Mouse (Mus musculus): ENCODE measurements at regions not wholly inside any gene's neighbourhood (a gene's known extent, or its start where the extent isn't known, plus 50 kb on each side); places are given as distances from the start of the nearest gene placed in this dataset.

GRCm38 (mm10) chr10:117460366-117460730 lies 80.5 kb upstream of the Cpsf6 start:
- no peak overlapping the region for H3K4me3 ChIP-seq
- TF ChIP-seq CTCF (IDR thresholded peaks at IDR 0.05) = no peak
- DNase-seq = no peak
- intact Hi-C loops (cut with DNase I) = no loop called here
- H3K27ac ChIP-seq = no peak overlapping the region

- Histone ChIP-seq H3K4me3 (no peak overlapping the region), H3K27ac (no peak overlapping the region)
- DNase-seq = no peak
- no peak for TF ChIP-seq CTCF (IDR thresholded peaks at IDR 0.05)
- intact Hi-C loops (cut with DNase I) = no loop called here
Measured at GRCm38 (mm10) chr10:117459651-117460365, 80.0 kb upstream of the Cpsf6 start.

GRCm38 (mm10) chr10:117459041-117459475 lies 79.2 kb upstream of the Cpsf6 start:
- no peak for TF ChIP-seq CTCF (IDR thresholded peaks at IDR 0.05)
- no peak overlapping the region for H3K4me3 ChIP-seq
- intact Hi-C loops (cut with DNase I) = no loop called here
- no peak overlapping the region for H3K27ac ChIP-seq
- no peak for DNase-seq

GRCm38 (mm10) chr10:117458271-117459040 lies 78.6 kb upstream of the Cpsf6 start:
- Histone ChIP-seq H3K27ac (no peak overlapping the region), H3K4me3 (no peak overlapping the region)
- intact Hi-C loops (cut with DNase I) = no loop called here
- DNase-seq = no peak
- no peak for TF ChIP-seq CTCF (IDR thresholded peaks at IDR 0.05)

- no peak for TF ChIP-seq CTCF (IDR thresholded peaks at IDR 0.05)
- intact Hi-C loops (cut with DNase I) = no loop called here
- H3K27ac ChIP-seq = no peak overlapping the region
Measured at GRCm38 (mm10) chr10:117457701-117457950, 77.8 kb upstream of the Cpsf6 start.

GRCm38 (mm10) chr10:117456904-117457700 lies 77.3 kb upstream of the Cpsf6 start:
- DNase-seq = no peak
- intact Hi-C loops (cut with DNase I) = no loop called here
- no peak overlapping the region for H3K27ac ChIP-seq
- TF ChIP-seq CTCF (IDR thresholded peaks at IDR 0.05) = no peak
- H3K4me3 ChIP-seq = no peak overlapping the region

More at GRCm38 (mm10) chr10:117457701-117457950, 77.8 kb upstream of the Cpsf6 start:
- no peak for DNase-seq
- no peak overlapping the region for H3K4me3 ChIP-seq

GRCm38 (mm10) chr10:117456427-117456826 lies 76.6 kb upstream of the Cpsf6 start:
- no peak for TF ChIP-seq CTCF (IDR thresholded peaks at IDR 0.05)
- Histone ChIP-seq H3K27ac (no peak overlapping the region), H3K4me3 (no peak overlapping the region)
- intact Hi-C loops (cut with DNase I) = no loop called here
- no peak for DNase-seq

- intact Hi-C loops (cut with DNase I) = loop anchor here (1.0 kb wide), 1 partner anchor 222 kb away; no protein-coding TSS in a partner anchor
- peak; percentile 73 for TF ChIP-seq CTCF (IDR thresholded peaks at IDR 0.05)
- no peak overlapping the region for H3K4me3 ChIP-seq
- peak; percentile 23 for DNase-seq
- no peak overlapping the region for H3K27ac ChIP-seq
Measured at GRCm38 (mm10) chr10:117455595-117456302, 75.9 kb upstream of the Cpsf6 start.

GRCm38 (mm10) chr10:117454711-117455591 lies 75.1 kb upstream of the Cpsf6 start:
- Histone ChIP-seq H3K4me3 (no peak overlapping the region), H3K27ac (no peak overlapping the region)
- intact Hi-C loops (cut with DNase I) = loop anchor here (1.0 kb wide), 1 partner anchor 222 kb away; no protein-coding TSS in a partner anchor
- DNase-seq = no peak
- no peak for TF ChIP-seq CTCF (IDR thresholded peaks at IDR 0.05)

- no peak for DNase-seq
- intact Hi-C loops (cut with DNase I) = no loop called here
- H3K27ac ChIP-seq = no peak overlapping the region
- no peak for TF ChIP-seq CTCF (IDR thresholded peaks at IDR 0.05)
- H3K4me3 ChIP-seq = no peak overlapping the region
Measured at GRCm38 (mm10) chr10:117454171-117454500, 74.3 kb upstream of the Cpsf6 start.

- DNase-seq = no peak
- TF ChIP-seq CTCF (IDR thresholded peaks at IDR 0.05) = no peak
- intact Hi-C loops (cut with DNase I) = no loop called here
- Histone ChIP-seq H3K4me3 (no peak overlapping the region), H3K27ac (no peak overlapping the region)
Measured at GRCm38 (mm10) chr10:117453406-117454170, 73.8 kb upstream of the Cpsf6 start.

Data from gastrocnemius, adult 2 months (tissue).